Mouse (Mus musculus): ENCODE measurements at regions not wholly inside any gene's neighbourhood (a gene's known extent, or its start where the extent isn't known, plus 50 kb on each side); places are given as distances from the start of the nearest gene placed in this dataset.

- no peak for DNase-seq
These were observed 1536.7 kb upstream of the Flrt2 start for GRCm38 (mm10) chr12:94155110-94155858.

GRCm38 (mm10) chr12:94182358-94182757 is 1509.7 kb upstream of the Flrt2 start:
- no peak for DNase-seq

- DNase-seq: peak; percentile 74 to 87
These were observed 1501.4 kb upstream of the Flrt2 start for GRCm38 (mm10) chr12:94190620-94191081.

- no peak for DNase-seq
These were observed 1474.1 kb upstream of the Flrt2 start for GRCm38 (mm10) chr12:94217906-94218305.

- no peak for DNase-seq
These were observed 1462.1 kb upstream of the Flrt2 start for GRCm38 (mm10) chr12:94229894-94230293.

GRCm38 (mm10) chr12:94245366-94245765 is 1446.7 kb upstream of the Flrt2 start:
- DNase-seq: no peak

GRCm38 (mm10) chr12:94247362-94247761 is 1444.7 kb upstream of the Flrt2 start:
- DNase-seq: no peak

GRCm38 (mm10) chr12:94252957-94253633 is 1438.9 kb upstream of the Flrt2 start:
- DNase-seq: no peak

- peak in 1 of 2 experiments; percentile 48 for DNase-seq
These were observed 1411.1 kb upstream of the Flrt2 start for GRCm38 (mm10) chr12:94280946-94281345.

- DNase-seq: no peak
These were observed 1409.1 kb upstream of the Flrt2 start for GRCm38 (mm10) chr12:94282931-94283330.

GRCm38 (mm10) chr12:94283572-94283971 is 1408.5 kb upstream of the Flrt2 start:
- no peak for DNase-seq

- no peak for DNase-seq
These were observed 1394.2 kb upstream of the Flrt2 start for GRCm38 (mm10) chr12:94297864-94298263.

- peak in 1 of 2 experiments; percentile 2 for DNase-seq
These were observed 1359.7 kb upstream of the Flrt2 start for GRCm38 (mm10) chr12:94332351-94332750.

GRCm38 (mm10) chr12:94334671-94335070 is 1357.4 kb upstream of the Flrt2 start:
- no peak for DNase-seq

GRCm38 (mm10) chr12:94349623-94350156 is 1342.3 kb upstream of the Flrt2 start:
- no peak for DNase-seq

- DNase-seq: no peak
These were observed 1327.8 kb upstream of the Flrt2 start for GRCm38 (mm10) chr12:94364269-94364668.

- no peak for DNase-seq
These were observed 1292.0 kb upstream of the Flrt2 start for GRCm38 (mm10) chr12:94399991-94400390.

- DNase-seq: peak; percentile 58 to 67
These were observed 1271.1 kb upstream of the Flrt2 start for GRCm38 (mm10) chr12:94420918-94421317.

- DNase-seq: no peak
These were observed 1270.3 kb upstream of the Flrt2 start for GRCm38 (mm10) chr12:94421743-94422142.

- DNase-seq: no peak
These were observed 1267.6 kb upstream of the Flrt2 start for GRCm38 (mm10) chr12:94424340-94424981.

- no peak for DNase-seq
These were observed 1242.5 kb upstream of the Flrt2 start for GRCm38 (mm10) chr12:94449517-94449916.

- DNase-seq: no peak
These were observed 1224.0 kb upstream of the Flrt2 start for GRCm38 (mm10) chr12:94468027-94468426.

- DNase-seq: no peak
These were observed 1223.4 kb upstream of the Flrt2 start for GRCm38 (mm10) chr12:94468609-94469008.

Data from kidney, postnatal 25 days (tissue).